Mouse (Mus musculus): ENCODE results near the gene Ube2h.

GRCm38 (mm10) chr6:30178023-30178639, 126.2 kb downstream of the Ube2h start:
- TF ChIP-seq CTCF (IDR thresholded peaks at IDR 0.05; ENCODE audit: borderline replicate concordance, control insufficient read depth, extremely low read depth, insufficient read depth, low read length, poor library complexity) (no peak), POLR2A (IDR thresholded peaks at IDR 0.05; ENCODE audit: control insufficient read depth, extremely low read depth, insufficient read depth, low read length, poor library complexity) (no peak)

All from thymus, adult 2 months (tissue).